Mouse (Mus musculus): Measurements from ENCODE around the gene Odf3b.

Odf3b gene

DNA sequence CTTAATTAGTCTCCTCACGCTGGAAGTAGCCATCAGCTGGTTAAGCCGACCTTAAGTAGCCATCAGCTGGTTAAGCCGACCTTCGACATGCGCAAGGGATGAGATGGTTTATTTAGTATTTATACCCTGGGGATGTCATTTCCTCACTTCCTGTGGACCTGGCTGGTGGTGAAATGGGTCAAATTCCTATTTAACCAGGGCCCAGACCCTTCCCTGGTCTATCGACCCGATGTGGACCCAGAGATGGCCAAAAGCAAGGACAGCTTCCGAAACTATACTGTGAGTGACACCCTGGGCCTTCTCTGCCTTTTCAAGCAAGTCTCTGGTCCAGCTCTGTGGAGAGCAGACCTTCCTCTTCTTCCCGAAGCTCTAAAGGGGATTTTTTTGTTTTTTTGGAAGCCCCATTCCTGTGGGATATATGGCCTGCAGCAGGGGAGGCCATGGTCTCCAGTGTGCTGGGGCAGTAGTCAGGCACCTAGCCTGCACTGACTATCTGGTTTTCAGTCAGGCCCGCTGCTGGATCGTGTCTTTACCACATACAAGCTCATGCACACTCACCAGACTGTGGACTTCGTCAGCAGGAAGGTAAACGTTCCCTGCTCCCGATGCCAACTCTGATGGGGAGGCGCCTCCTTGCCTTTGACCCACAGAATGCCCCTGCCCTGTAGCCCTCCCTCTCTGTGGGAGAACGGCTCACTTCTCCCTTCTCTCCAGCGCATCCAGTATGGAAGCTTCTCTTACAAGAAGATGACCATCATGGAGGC lies 44.1 kb downstream of the Odf3b start:
- DNase-seq (ENCODE audit: low spot score) = no peak

DNA sequence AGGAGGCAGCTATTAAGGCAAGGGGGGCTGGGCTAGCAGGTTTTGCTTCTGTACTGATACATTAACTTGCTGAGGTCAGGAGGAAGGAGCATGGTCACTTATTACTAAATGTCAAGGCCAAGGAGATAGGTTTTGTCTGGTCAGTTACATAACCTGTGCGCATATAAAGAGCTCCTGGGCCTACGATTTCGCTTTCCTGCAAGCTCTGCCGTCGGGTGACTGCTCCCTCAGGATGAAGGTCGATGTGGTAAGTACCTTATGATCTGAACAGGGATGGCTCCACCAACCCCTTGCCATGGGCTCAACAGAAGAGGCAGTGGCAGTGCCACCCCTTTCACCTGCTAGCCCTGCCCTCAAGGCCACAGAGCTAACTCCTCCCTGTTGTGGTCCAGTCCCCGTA lies 44.8 kb downstream of the Odf3b start, which contains the start of gene Miox:
Miox (plus strand) TSS at position 128 of the 400 bp plus-strand sequence.
- no peak for DNase-seq (ENCODE audit: low spot score)

All from testis, postnatal 10 days (tissue).